Mouse (Mus musculus): ENCODE measurements around the gene Rapgef4. TPM values are rescaled to one million over a fixed set of nuclear protein-coding genes. Genes with fewer than 3 reads are reported as not detected.

Gene Rapgef4
- polyA plus RNA-seq, 1 experiment from 2014 or later = 28.4 TPM

GRCm38 (mm10) chr2:72113716-72114115, 132.7 kb downstream of the Rapgef4 start:
- Histone ChIP-seq H3K36me3 (replicated peaks; ENCODE audit: control insufficient read depth, insufficient read depth) (no peaks in the 10 kb centered on the region), H3K4me3 (replicated peaks; ENCODE audit: low read length) (no peak overlapping the region), H3K4me2 (replicated peaks) (no peak overlapping the region), H3K27ac (no peak overlapping the region), H3K9ac (no peak overlapping the region), H3K27me3 (ENCODE audit: control insufficient read depth, insufficient read depth, low read length) (no peaks in the 10 kb centered on the region), H3K9me3 (ENCODE audit: control insufficient read depth, low read length) (no peaks in the 10 kb centered on the region), H3K4me1 (replicated peaks; ENCODE audit: control insufficient read depth, insufficient read depth, low read length) (no peaks in the 10 kb centered on the region)
- no peak for DNase-seq (ENCODE audit: low spot score)
- ATAC-seq (ENCODE audit: low FRiP score) = no peak
- 86% methylated on average over 5 of the region's 5 CpGs for WGBS

GRCm38 (mm10) chr2:72114148-72114559, 133.1 kb downstream of the Rapgef4 start:
- H3K9ac ChIP-seq = no peak overlapping the region
- DNase-seq (ENCODE audit: low spot score) = no peak
- no peaks in the 10 kb centered on the region for H3K4me1 ChIP-seq (replicated peaks; ENCODE audit: control insufficient read depth, insufficient read depth, low read length)
- 0 out of 2 replicates have a peak overlapping the region, but pooled peaks have one; percentile 11 for H3K27ac ChIP-seq
- WGBS = 84% methylated on average over 4 of the region's 4 CpGs
- no peaks in the 10 kb centered on the region for H3K36me3 ChIP-seq (replicated peaks; ENCODE audit: control insufficient read depth, insufficient read depth)
- no peaks in the 10 kb centered on the region for H3K27me3 ChIP-seq (ENCODE audit: control insufficient read depth, insufficient read depth, low read length)
- no peaks in the 10 kb centered on the region for H3K9me3 ChIP-seq (ENCODE audit: control insufficient read depth, low read length)
- no peak overlapping the region for H3K4me2 ChIP-seq (replicated peaks)
- ATAC-seq (ENCODE audit: low FRiP score) = no peak
- H3K4me3 ChIP-seq (replicated peaks; ENCODE audit: low read length) = no peak overlapping the region

- H3K4me1 ChIP-seq (replicated peaks; ENCODE audit: control insufficient read depth, insufficient read depth, low read length) = no peaks in the 10 kb centered on the region
- WGBS = 80% methylated on average over 7 of the region's 7 CpGs
Measured at GRCm38 (mm10) chr2:72116103-72116502, 135.1 kb downstream of the Rapgef4 start.

GRCm38 (mm10) chr2:72116698-72117097, 135.7 kb downstream of the Rapgef4 start:
- WGBS = 79% methylated on average over 5 of the region's 5 CpGs
- no peak for ATAC-seq (ENCODE audit: low FRiP score)
- H3K9me3 ChIP-seq (ENCODE audit: control insufficient read depth, low read length) = no peaks in the 10 kb centered on the region
- H3K27me3 ChIP-seq (ENCODE audit: control insufficient read depth, insufficient read depth, low read length) = no peaks in the 10 kb centered on the region
- H3K4me1 ChIP-seq (replicated peaks; ENCODE audit: control insufficient read depth, insufficient read depth, low read length) = no peaks in the 10 kb centered on the region
- no peak overlapping the region for H3K4me3 ChIP-seq (replicated peaks; ENCODE audit: low read length)
- H3K27ac ChIP-seq = no peak overlapping the region; the same call in 1 of the 2 replicates
- no peaks in the 10 kb centered on the region for H3K36me3 ChIP-seq (replicated peaks; ENCODE audit: control insufficient read depth, insufficient read depth)
- H3K4me2 ChIP-seq (replicated peaks) = no peak overlapping the region
- H3K9ac ChIP-seq = no peak overlapping the region
- DNase-seq (ENCODE audit: low spot score) = no peak

More at GRCm38 (mm10) chr2:72116103-72116502, 135.1 kb downstream of the Rapgef4 start:
- H3K9me3 ChIP-seq (ENCODE audit: control insufficient read depth, low read length) = no peaks in the 10 kb centered on the region
- H3K27me3 ChIP-seq (ENCODE audit: control insufficient read depth, insufficient read depth, low read length) = no peaks in the 10 kb centered on the region
- ATAC-seq (ENCODE audit: low FRiP score) (no peak), DNase-seq (ENCODE audit: low spot score) (no peak)
- H3K4me2 ChIP-seq (replicated peaks) = no peak overlapping the region
- no peak overlapping the region for H3K4me3 ChIP-seq (replicated peaks; ENCODE audit: low read length)
- H3K27ac ChIP-seq = no peak overlapping the region
- no peaks in the 10 kb centered on the region for H3K36me3 ChIP-seq (replicated peaks; ENCODE audit: control insufficient read depth, insufficient read depth)
- H3K9ac ChIP-seq = no peak overlapping the region

- peak overlapping the region; percentile 29; the same call in 1 of the 2 replicates for H3K27ac ChIP-seq
- 66% methylated on average over 15 of the region's 15 CpGs for WGBS
Measured at GRCm38 (mm10) chr2:72117138-72118011, 136.3 kb downstream of the Rapgef4 start.

GRCm38 (mm10) chr2:72120211-72120610, 139.2 kb downstream of the Rapgef4 start:
- Histone ChIP-seq H3K27ac (no peak overlapping the region), H3K36me3 (replicated peaks; ENCODE audit: control insufficient read depth, insufficient read depth) (no peaks in the 10 kb centered on the region), H3K9me3 (ENCODE audit: control insufficient read depth, low read length) (no peaks in the 10 kb centered on the region), H3K4me2 (replicated peaks) (no peak overlapping the region), H3K4me1 (replicated peaks; ENCODE audit: control insufficient read depth, insufficient read depth, low read length) (0 out of 2 replicates have a peak, but pooled peaks cover 8% of the 10 kb centered on the region), H3K9ac (no peak overlapping the region), H3K4me3 (replicated peaks; ENCODE audit: low read length) (no peak overlapping the region), H3K27me3 (ENCODE audit: control insufficient read depth, insufficient read depth, low read length) (no peaks in the 10 kb centered on the region)
- ATAC-seq (ENCODE audit: low FRiP score) = no peak
- WGBS = 81% methylated on average over 6 of the region's 6 CpGs
- no peak for DNase-seq (ENCODE audit: low spot score)

More at GRCm38 (mm10) chr2:72117138-72118011, 136.3 kb downstream of the Rapgef4 start:
- Histone ChIP-seq H3K27me3 (ENCODE audit: control insufficient read depth, insufficient read depth, low read length) (no peaks in the 10 kb centered on the region), H3K9ac (no peak overlapping the region), H3K4me2 (replicated peaks) (no peak overlapping the region), H3K9me3 (ENCODE audit: control insufficient read depth, low read length) (no peaks in the 10 kb centered on the region), H3K4me1 (replicated peaks; ENCODE audit: control insufficient read depth, insufficient read depth, low read length) (0 out of 2 replicates have a peak, but pooled peaks cover 2% of the 10 kb centered on the region), H3K4me3 (replicated peaks; ENCODE audit: low read length) (no peak overlapping the region), H3K36me3 (replicated peaks; ENCODE audit: control insufficient read depth, insufficient read depth) (no peaks in the 10 kb centered on the region)
- DNase-seq (ENCODE audit: low spot score) (no peak), ATAC-seq (ENCODE audit: low FRiP score) (no peak)

GRCm38 (mm10) chr2:72122410-72123223, 141.6 kb downstream of the Rapgef4 start:
- no peak for ATAC-seq (ENCODE audit: low FRiP score)
- no peak overlapping the region for H3K4me3 ChIP-seq (replicated peaks; ENCODE audit: low read length)
- H3K27me3 ChIP-seq (ENCODE audit: control insufficient read depth, insufficient read depth, low read length) = no peaks in the 10 kb centered on the region
- no peaks in the 10 kb centered on the region for H3K36me3 ChIP-seq (replicated peaks; ENCODE audit: control insufficient read depth, insufficient read depth)
- H3K4me1 ChIP-seq (replicated peaks; ENCODE audit: control insufficient read depth, insufficient read depth, low read length) = 0 out of 2 replicates have a peak, but pooled peaks cover 8% of the 10 kb centered on the region
- H3K9ac ChIP-seq = no peak overlapping the region
- no peak overlapping the region for H3K27ac ChIP-seq
- peak overlapping the region; percentile 29 for H3K4me2 ChIP-seq (replicated peaks)
- H3K9me3 ChIP-seq (ENCODE audit: control insufficient read depth, low read length) = no peaks in the 10 kb centered on the region
- WGBS = 42% methylated on average over 14 of the region's 14 CpGs
- peak; percentile 31 for DNase-seq (ENCODE audit: low spot score)

GRCm38 (mm10) chr2:72123851-72124250, 142.8 kb downstream of the Rapgef4 start:
- H3K27ac ChIP-seq = no peak overlapping the region
- 0 out of 2 replicates have a peak, but pooled peaks cover 8% of the 10 kb centered on the region for H3K4me1 ChIP-seq (replicated peaks; ENCODE audit: control insufficient read depth, insufficient read depth, low read length)
- H3K36me3 ChIP-seq (replicated peaks; ENCODE audit: control insufficient read depth, insufficient read depth) = no peaks in the 10 kb centered on the region
- H3K27me3 ChIP-seq (ENCODE audit: control insufficient read depth, insufficient read depth, low read length) = no peaks in the 10 kb centered on the region
- ATAC-seq (ENCODE audit: low FRiP score) = no peak
- WGBS = 88% methylated on average over 5 of the region's 5 CpGs
- DNase-seq (ENCODE audit: low spot score) = no peak
- H3K9ac ChIP-seq = no peak overlapping the region
- H3K4me2 ChIP-seq (replicated peaks) = no peak overlapping the region
- H3K9me3 ChIP-seq (ENCODE audit: control insufficient read depth, low read length) = no peaks in the 10 kb centered on the region
- no peak overlapping the region for H3K4me3 ChIP-seq (replicated peaks; ENCODE audit: low read length)

GRCm38 (mm10) chr2:72125786-72126185, 144.7 kb downstream of the Rapgef4 start:
- ATAC-seq (ENCODE audit: low FRiP score) (no peak), DNase-seq (ENCODE audit: low spot score) (no peak)
- Histone ChIP-seq H3K36me3 (replicated peaks; ENCODE audit: control insufficient read depth, insufficient read depth) (no peaks in the 10 kb centered on the region), H3K27me3 (ENCODE audit: control insufficient read depth, insufficient read depth, low read length) (no peaks in the 10 kb centered on the region), H3K4me3 (replicated peaks; ENCODE audit: low read length) (no peak overlapping the region), H3K4me1 (replicated peaks; ENCODE audit: control insufficient read depth, insufficient read depth, low read length) (0 out of 2 replicates have a peak, but pooled peaks cover 8% of the 10 kb centered on the region), H3K27ac (no peak overlapping the region), H3K9ac (no peak overlapping the region), H3K9me3 (ENCODE audit: control insufficient read depth, low read length) (no peaks in the 10 kb centered on the region), H3K4me2 (replicated peaks) (no peak overlapping the region)
- WGBS = 86% methylated on average over 3 of the region's 3 CpGs

Data from hindbrain, embryonic 14.5 days (tissue).